Mouse (Mus musculus): ENCODE data around the gene Adrb1. TPM values are rescaled to one million over a fixed set of nuclear protein-coding genes. Genes with fewer than 3 reads are reported as not detected.

Gene Adrb1
- polyA plus RNA-seq, 1 experiment from 2014 or later: 0.76 TPM

DNA sequence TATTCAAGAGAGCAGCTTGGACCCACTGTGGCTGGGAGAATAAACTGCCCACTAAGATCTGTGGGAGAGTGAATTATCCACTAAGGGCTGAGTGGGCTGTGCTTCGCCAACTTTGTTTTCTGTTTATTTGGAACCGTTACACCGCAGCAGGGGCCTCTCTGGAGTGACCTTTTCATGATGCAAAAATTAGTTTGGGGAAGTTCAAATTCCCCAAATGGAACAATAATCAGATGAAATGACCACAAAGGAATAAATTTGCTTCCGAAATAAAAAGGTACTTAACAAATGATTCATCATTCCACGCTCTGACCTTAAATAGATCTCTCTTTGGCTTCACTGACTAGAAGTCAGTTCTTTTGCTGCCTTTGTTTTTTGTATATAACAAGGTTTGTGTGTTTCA is 8.4 kb upstream of the Adrb1 start:
- Histone ChIP-seq H3K4me2 (ENCODE audit: low read length) (no peak overlapping the region), H3K4me3 (ENCODE audit: low read depth, low read length) (no peak overlapping the region), H3K9ac (ENCODE audit: low read length) (no peak overlapping the region), H3K36me3 (ENCODE audit: control insufficient read depth, insufficient read depth, low read length) (no peaks in the 10 kb centered on the region), H3K4me1 (replicated peaks; ENCODE audit: control insufficient read depth, insufficient read depth, low read length) (peaks cover 9% of the 10 kb centered on the region), H3K9me3 (ENCODE audit: control insufficient read depth, low read length) (no peaks in the 10 kb centered on the region), H3K27ac (ENCODE audit: low read depth) (no peak overlapping the region), H3K27me3 (replicated peaks; ENCODE audit: control insufficient read depth, insufficient read depth, low read length) (no peaks in the 10 kb centered on the region)
- WGBS: 94% methylated on average over 5 of the region's 5 CpGs
- no peak for ATAC-seq (replicated peaks; ENCODE audit: low FRiP score, low TSS enrichment, low read depth)
- DNase-seq (ENCODE audit: low spot score): no peak

- peaks cover 9% of the 10 kb centered on the region for H3K27me3 ChIP-seq (replicated peaks; ENCODE audit: control insufficient read depth, insufficient read depth, low read length)
- H3K36me3 ChIP-seq (ENCODE audit: control insufficient read depth, insufficient read depth, low read length): no peaks in the 10 kb centered on the region
- no peaks in the 10 kb centered on the region; the same call in 1 of the 2 replicates for H3K4me1 ChIP-seq (replicated peaks; ENCODE audit: control insufficient read depth, insufficient read depth, low read length)
- H3K9ac ChIP-seq (ENCODE audit: low read length): no peak overlapping the region
- ATAC-seq (replicated peaks; ENCODE audit: low FRiP score, low TSS enrichment, low read depth) (no peak), DNase-seq (ENCODE audit: low spot score) (no peak)
- no peak overlapping the region for H3K4me2 ChIP-seq (ENCODE audit: low read length)
- no peak overlapping the region for H3K4me3 ChIP-seq (ENCODE audit: low read depth, low read length)
- H3K9me3 ChIP-seq (ENCODE audit: control insufficient read depth, low read length): no peaks in the 10 kb centered on the region
- H3K27ac ChIP-seq (ENCODE audit: low read depth): no peak overlapping the region
- 46% methylated on average over 4 of the region's 4 CpGs for WGBS
These were observed 7.3 kb upstream of the Adrb1 start for GRCm38 (mm10) chr19:56714661-56715170.

- no peak overlapping the region for H3K9ac ChIP-seq (ENCODE audit: low read length)
These were observed 4.0 kb upstream of the Adrb1 start for GRCm38 (mm10) chr19:56718046-56718445.

DNA sequence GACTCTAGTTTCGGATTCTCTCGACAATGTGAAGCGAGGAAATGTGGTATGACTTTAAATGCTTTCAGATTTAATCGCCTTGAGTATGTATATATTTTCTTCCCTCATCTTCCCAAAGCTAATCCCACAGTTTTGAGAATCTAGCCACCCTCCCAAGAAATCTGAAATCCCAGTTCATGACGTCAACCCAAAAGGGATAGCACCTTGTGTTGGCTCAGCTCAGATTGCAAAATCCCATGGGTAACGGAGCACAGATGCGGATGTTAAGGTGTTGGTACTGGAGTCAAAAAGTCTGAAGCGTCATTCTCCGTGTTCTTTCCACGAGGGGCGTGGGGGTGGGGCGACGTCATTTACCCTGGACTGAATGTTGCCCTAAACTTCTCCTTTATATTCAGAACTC is 1.1 kb upstream of the Adrb1 start:
- no peak for DNase-seq (ENCODE audit: low spot score)
- H3K9ac ChIP-seq (ENCODE audit: low read length): no peak overlapping the region
- WGBS: 24% methylated on average over 13 of the region's 13 CpGs

More at GRCm38 (mm10) chr19:56718046-56718445, 4.0 kb upstream of the Adrb1 start:
- Histone ChIP-seq H3K27me3 (replicated peaks; ENCODE audit: control insufficient read depth, insufficient read depth, low read length) (peaks cover 39% of the 10 kb centered on the region), H3K36me3 (ENCODE audit: control insufficient read depth, insufficient read depth, low read length) (no peaks in the 10 kb centered on the region), H3K4me1 (replicated peaks; ENCODE audit: control insufficient read depth, insufficient read depth, low read length) (peaks cover 6% of the 10 kb centered on the region; the same call in 1 of the 2 replicates), H3K4me2 (ENCODE audit: low read length) (no peak overlapping the region), H3K27ac (ENCODE audit: low read depth) (no peak overlapping the region), H3K9me3 (ENCODE audit: control insufficient read depth, low read length) (no peaks in the 10 kb centered on the region), H3K4me3 (ENCODE audit: low read depth, low read length) (no peak overlapping the region)
- WGBS: 76% methylated on average over 8 of the region's 8 CpGs
- DNase-seq (ENCODE audit: low spot score) (no peak), ATAC-seq (replicated peaks; ENCODE audit: low FRiP score, low TSS enrichment, low read depth) (no peak)

DNA sequence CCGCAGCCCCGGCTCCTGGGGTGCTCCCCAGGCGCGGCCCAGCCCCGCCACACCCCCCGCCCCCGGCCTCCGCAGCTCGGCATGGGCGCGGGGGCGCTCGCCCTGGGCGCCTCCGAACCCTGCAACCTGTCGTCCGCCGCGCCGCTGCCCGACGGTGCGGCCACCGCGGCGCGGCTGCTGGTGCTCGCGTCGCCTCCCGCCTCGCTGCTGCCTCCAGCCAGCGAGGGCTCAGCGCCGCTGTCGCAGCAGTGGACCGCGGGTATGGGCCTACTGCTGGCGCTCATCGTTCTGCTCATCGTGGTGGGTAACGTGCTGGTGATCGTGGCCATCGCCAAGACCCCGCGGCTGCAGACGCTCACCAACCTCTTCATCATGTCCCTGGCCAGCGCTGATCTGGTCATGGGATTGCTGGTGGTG is 300 bp downstream of the Adrb1 start:
- Histone ChIP-seq H3K27ac (ENCODE audit: low read depth) (no peak overlapping the region), H3K9me3 (ENCODE audit: control insufficient read depth, low read length) (no peaks in the 10 kb centered on the region), H3K36me3 (ENCODE audit: control insufficient read depth, insufficient read depth, low read length) (no peaks in the 10 kb centered on the region), H3K4me1 (replicated peaks; ENCODE audit: control insufficient read depth, insufficient read depth, low read length) (peaks cover 18% of the 10 kb centered on the region), H3K27me3 (replicated peaks; ENCODE audit: control insufficient read depth, insufficient read depth, low read length) (peaks cover 71% of the 10 kb centered on the region), H3K9ac (ENCODE audit: low read length) (peak overlapping the region; percentile 38), H3K4me2 (ENCODE audit: low read length) (peak overlapping the region; percentile 96), H3K4me3 (ENCODE audit: low read depth, low read length) (peak overlapping the region; percentile 50)
- DNase-seq (ENCODE audit: low spot score) (peak; percentile 69), ATAC-seq (replicated peaks; ENCODE audit: low FRiP score, low TSS enrichment, low read depth) (peak; percentile 28; the same call in 1 of the 2 replicates)
- under 1% methylated on average over 44 of the region's 48 CpGs for WGBS

More for the DNA sequence above, 1.1 kb upstream of the Adrb1 start:
- no peaks in the 10 kb centered on the region for H3K36me3 ChIP-seq (ENCODE audit: control insufficient read depth, insufficient read depth, low read length)
- no peaks in the 10 kb centered on the region for H3K9me3 ChIP-seq (ENCODE audit: control insufficient read depth, low read length)
- H3K4me2 ChIP-seq (ENCODE audit: low read length): peak overlapping the region; percentile 96
- peaks cover 10% of the 10 kb centered on the region; the same call in 1 of the 2 replicates for H3K4me1 ChIP-seq (replicated peaks; ENCODE audit: control insufficient read depth, insufficient read depth, low read length)
- no peak for ATAC-seq (replicated peaks; ENCODE audit: low FRiP score, low TSS enrichment, low read depth)
- H3K27ac ChIP-seq (ENCODE audit: low read depth): no peak overlapping the region
- peak overlapping the region; percentile 50 for H3K4me3 ChIP-seq (ENCODE audit: low read depth, low read length)
- H3K27me3 ChIP-seq (replicated peaks; ENCODE audit: control insufficient read depth, insufficient read depth, low read length): peaks cover 67% of the 10 kb centered on the region

GRCm38 (mm10) chr19:56722711-56723330 is 822 bp downstream of the Adrb1 start:
- H3K4me2 ChIP-seq (ENCODE audit: low read length): peak overlapping the region; percentile 96
- peak; percentile 36; the same call in 1 of the 2 replicates for ATAC-seq (replicated peaks; ENCODE audit: low FRiP score, low TSS enrichment, low read depth)
- peaks cover 21% of the 10 kb centered on the region for H3K4me1 ChIP-seq (replicated peaks; ENCODE audit: control insufficient read depth, insufficient read depth, low read length)
- peak; percentile 75 for DNase-seq (ENCODE audit: low spot score)
- peaks cover 71% of the 10 kb centered on the region for H3K27me3 ChIP-seq (replicated peaks; ENCODE audit: control insufficient read depth, insufficient read depth, low read length)
- H3K9me3 ChIP-seq (ENCODE audit: control insufficient read depth, low read length): no peaks in the 10 kb centered on the region
- H3K4me3 ChIP-seq (ENCODE audit: low read depth, low read length): peak overlapping the region; percentile 50
- H3K36me3 ChIP-seq (ENCODE audit: control insufficient read depth, insufficient read depth, low read length): no peaks in the 10 kb centered on the region
- 2% methylated on average over 62 of the region's 69 CpGs for WGBS
- no peak overlapping the region for H3K27ac ChIP-seq (ENCODE audit: low read depth)
- H3K9ac ChIP-seq (ENCODE audit: low read length): peak overlapping the region; percentile 48

DNA sequence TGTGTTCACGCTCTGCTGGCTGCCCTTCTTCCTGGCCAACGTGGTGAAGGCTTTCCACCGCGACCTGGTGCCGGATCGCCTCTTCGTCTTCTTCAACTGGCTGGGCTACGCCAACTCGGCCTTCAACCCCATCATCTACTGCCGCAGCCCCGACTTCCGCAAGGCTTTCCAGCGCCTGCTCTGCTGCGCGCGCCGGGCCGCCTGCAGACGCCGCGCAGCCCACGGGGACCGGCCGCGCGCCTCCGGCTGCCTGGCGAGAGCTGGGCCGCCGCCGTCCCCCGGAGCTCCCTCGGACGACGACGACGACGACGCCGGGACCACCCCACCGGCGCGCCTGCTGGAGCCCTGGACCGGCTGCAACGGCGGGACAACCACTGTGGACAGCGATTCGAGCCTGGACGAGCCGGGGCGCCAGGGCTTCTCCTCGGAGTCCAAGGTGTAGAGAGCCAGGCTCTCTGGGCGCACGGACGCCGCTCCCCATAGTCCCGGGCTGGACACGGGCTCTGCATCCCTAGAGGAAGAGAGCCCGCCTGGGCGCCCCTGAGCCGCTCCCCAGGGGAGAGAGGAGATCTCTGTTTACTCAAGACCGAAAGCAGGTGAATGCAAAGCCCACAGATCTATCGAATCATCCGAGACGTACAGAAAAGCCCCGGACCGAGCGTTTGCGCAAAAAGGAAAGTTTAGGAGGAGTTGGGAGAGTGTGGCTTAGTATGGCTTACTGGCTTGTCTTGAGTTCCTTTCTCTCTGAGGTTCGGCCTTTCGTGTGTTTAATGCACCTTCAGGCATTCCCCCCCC is 1.5 kb downstream of the Adrb1 start:
- no peak overlapping the region for H3K27ac ChIP-seq (ENCODE audit: low read depth)
- peak; percentile 90 for DNase-seq (ENCODE audit: low spot score)
- peak overlapping the region; percentile 50 for H3K4me3 ChIP-seq (ENCODE audit: low read depth, low read length)
- peak overlapping the region; percentile 96 for H3K4me2 ChIP-seq (ENCODE audit: low read length)
- H3K9me3 ChIP-seq (ENCODE audit: control insufficient read depth, low read length): no peaks in the 10 kb centered on the region
- WGBS: under 1% methylated on average over 71 of the region's 71 CpGs
- H3K4me1 ChIP-seq (replicated peaks; ENCODE audit: control insufficient read depth, insufficient read depth, low read length): peaks cover 21% of the 10 kb centered on the region
- ATAC-seq (replicated peaks; ENCODE audit: low FRiP score, low TSS enrichment, low read depth): peak; percentile 61; the same call in 1 of the 2 replicates
- H3K36me3 ChIP-seq (ENCODE audit: control insufficient read depth, insufficient read depth, low read length): no peaks in the 10 kb centered on the region
- H3K27me3 ChIP-seq (replicated peaks; ENCODE audit: control insufficient read depth, insufficient read depth, low read length): peaks cover 71% of the 10 kb centered on the region
- H3K9ac ChIP-seq (ENCODE audit: low read length): peak overlapping the region; percentile 48

DNA sequence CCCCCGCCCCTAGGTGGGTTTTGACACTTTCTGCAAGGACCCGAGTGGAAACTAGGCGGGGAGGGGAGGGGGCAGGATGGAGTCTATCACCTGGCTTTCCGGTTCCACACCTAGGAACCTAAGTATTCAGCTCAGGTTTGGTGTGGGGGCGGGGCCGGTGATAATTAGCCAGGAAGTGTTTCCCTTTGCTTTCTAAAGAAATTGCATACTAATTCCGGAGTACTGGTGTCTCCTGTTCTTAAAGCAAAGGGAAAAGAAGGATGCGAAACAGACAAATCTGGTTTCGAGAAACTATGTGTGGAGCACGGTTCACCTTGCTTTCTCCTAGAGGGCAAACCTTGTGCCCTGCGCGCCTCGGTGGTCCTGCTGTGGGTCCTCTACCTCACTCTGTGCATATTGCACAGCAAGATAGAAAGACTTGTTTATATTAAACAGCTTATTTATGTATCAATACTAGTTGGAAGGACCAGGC is 2.2 kb downstream of the Adrb1 start:
- Histone ChIP-seq H3K9me3 (ENCODE audit: control insufficient read depth, low read length) (no peaks in the 10 kb centered on the region), H3K27ac (ENCODE audit: low read depth) (no peak overlapping the region), H3K4me3 (ENCODE audit: low read depth, low read length) (peak overlapping the region; percentile 50), H3K9ac (ENCODE audit: low read length) (no peak overlapping the region; the same call in 1 of the 2 replicates), H3K27me3 (replicated peaks; ENCODE audit: control insufficient read depth, insufficient read depth, low read length) (peaks cover 68% of the 10 kb centered on the region), H3K4me2 (ENCODE audit: low read length) (peak overlapping the region; percentile 96), H3K4me1 (replicated peaks; ENCODE audit: control insufficient read depth, insufficient read depth, low read length) (peaks cover 21% of the 10 kb centered on the region), H3K36me3 (ENCODE audit: control insufficient read depth, insufficient read depth, low read length) (no peaks in the 10 kb centered on the region)
- 0 out of 2 replicates have a peak, but pooled peaks have one; percentile 4 for ATAC-seq (replicated peaks; ENCODE audit: low FRiP score, low TSS enrichment, low read depth)
- WGBS: 9% methylated on average over 13 of the region's 13 CpGs
- peak; percentile 64 for DNase-seq (ENCODE audit: low spot score)

All from intestine, embryonic 14.5 days (tissue).